Mouse (Mus musculus) kidney, postnatal 14 days (tissue): Measurements from ENCODE around the gene Zfp37.
"Not testable (repeated sequence)": the region's sequence is repeated elsewhere in the genome, so short reads cannot be mapped to it uniquely, and the experiment has no call there.

Source experiments
- DNase-seq: peaks from one replicate; pipeline ENCODE4 v3.0.0; 2022; ENCODE audit warnings: mixed read lengths

The Zfp37 gene

GRCm38 (mm10) chr4:62208696-62209380, 22.0 kb downstream of the Zfp37 start:
- DNase-seq = no peak

- DNase-seq = peak; percentile 93
Measured at GRCm38 (mm10) chr4:62207851-62208695, 22.8 kb downstream of the Zfp37 start.

GRCm38 (mm10) chr4:62199923-62200529, 30.8 kb downstream of the Zfp37 start:
- no peak for DNase-seq

DNA sequence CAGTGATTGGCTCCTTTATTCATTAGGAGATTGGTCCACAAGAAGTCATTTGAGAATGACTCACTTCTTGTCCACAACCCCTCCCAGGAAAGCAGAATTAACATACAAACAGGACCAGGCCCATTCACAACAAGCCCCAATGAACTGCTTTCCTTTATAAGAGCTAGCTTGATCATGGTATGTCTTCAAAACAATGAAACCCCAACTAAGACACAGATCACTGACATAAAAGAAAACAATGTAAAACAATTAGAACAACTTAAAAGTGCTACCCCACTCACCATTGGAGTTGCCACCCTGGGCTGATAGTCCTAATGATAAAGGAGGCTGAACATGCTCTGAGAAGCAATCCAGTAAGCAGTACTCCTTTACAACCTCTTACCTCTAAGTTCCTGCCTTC, 42.1 kb downstream of the Zfp37 start:
- no peak for DNase-seq

GRCm38 (mm10) chr4:62177282-62177681, 53.6 kb downstream of the Zfp37 start:
- DNase-seq = peak; percentile 3

- DNase-seq = no peak
Measured at GRCm38 (mm10) chr4:62174471-62174870, 56.4 kb downstream of the Zfp37 start.

DNA sequence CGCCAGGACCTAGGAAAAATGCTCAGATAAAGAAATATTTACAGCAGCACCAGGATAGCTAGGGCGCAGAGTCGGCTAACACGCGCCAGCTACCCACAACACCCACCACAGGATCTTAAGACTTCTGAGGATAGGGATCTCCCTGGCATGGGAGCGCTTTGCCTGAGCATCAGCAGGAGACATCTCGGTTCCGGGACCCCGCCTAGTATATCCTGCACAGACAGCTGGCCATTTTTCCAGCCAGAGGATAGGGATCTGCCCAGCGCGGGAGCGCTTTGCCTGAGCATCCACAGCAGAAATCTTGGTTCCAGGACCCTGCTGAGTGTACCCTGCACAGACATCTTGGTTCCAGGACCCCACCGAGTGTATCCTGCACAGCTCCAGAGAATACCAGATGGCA, 63.2 kb downstream of the Zfp37 start:
- DNase-seq = not testable (repeated sequence)

- no peak for DNase-seq
Measured at GRCm38 (mm10) chr4:62158401-62158800, 72.4 kb downstream of the Zfp37 start.

- no peak for DNase-seq
Measured at GRCm38 (mm10) chr4:62150811-62151210, 80.0 kb downstream of the Zfp37 start, which contains the start of gene Mup21. Gene Mup21, minus strand, starts transcription at chr4:62150863.
